Mouse (Mus musculus): ENCODE measurements around the gene Borcs6.

Borcs6 gene

GRCm38 (mm10) chr11:69050748-69051147, 8.8 kb upstream of the Borcs6 start:
- DNase-seq, result no peak

- no peak for DNase-seq
Measured at GRCm38 (mm10) chr11:69051771-69052170, 7.7 kb upstream of the Borcs6 start.

- DNase-seq, result no peak
Measured at GRCm38 (mm10) chr11:69052824-69053421, 6.6 kb upstream of the Borcs6 start.

GRCm38 (mm10) chr11:69053848-69054247, 5.7 kb upstream of the Borcs6 start:
- no peak for DNase-seq

- no peak for DNase-seq
Measured at GRCm38 (mm10) chr11:69058265-69058664, 1.3 kb upstream of the Borcs6 start.

GRCm38 (mm10) chr11:69058729-69059356, 674 bp upstream of the Borcs6 start:
- DNase-seq, result no peak

GRCm38 (mm10) chr11:69059975-69060411, 476 bp downstream of the Borcs6 start:
- DNase-seq, result peak; percentile 81

GRCm38 (mm10) chr11:69060448-69061254, 1.1 kb downstream of the Borcs6 start:
- peak; percentile 61 for DNase-seq

- no peak for DNase-seq
Measured at GRCm38 (mm10) chr11:69061255-69061912, 1.9 kb downstream of the Borcs6 start.

- peak; percentile 81 for DNase-seq
Measured at GRCm38 (mm10) chr11:69062194-69062760, 2.8 kb downstream of the Borcs6 start.

GRCm38 (mm10) chr11:69062761-69063224, 3.3 kb downstream of the Borcs6 start:
- DNase-seq, result peak; percentile 96

- DNase-seq, result peak; percentile 93
Measured at GRCm38 (mm10) chr11:69063413-69064201, 4.1 kb downstream of the Borcs6 start.

GRCm38 (mm10) chr11:69064259-69065133, 5.0 kb downstream of the Borcs6 start:
- DNase-seq, result no peak

- no peak for DNase-seq
Measured at GRCm38 (mm10) chr11:69065394-69065925, 5.9 kb downstream of the Borcs6 start.

- peak; percentile 49 for DNase-seq
Measured at GRCm38 (mm10) chr11:69066163-69066861, 6.8 kb downstream of the Borcs6 start.

- DNase-seq, result peak; percentile 88
Measured at GRCm38 (mm10) chr11:69066956-69067355, 7.4 kb downstream of the Borcs6 start.

- DNase-seq, result no peak
Measured at GRCm38 (mm10) chr11:69067601-69068000, 8.1 kb downstream of the Borcs6 start.

- DNase-seq, result no peak
Measured at GRCm38 (mm10) chr11:69070093-69070492, 10.6 kb downstream of the Borcs6 start.

- peak; percentile 93 for DNase-seq
Measured at GRCm38 (mm10) chr11:69070590-69071222, 11.2 kb downstream of the Borcs6 start, which contains the start of gene Tmem107. Tmem107 (plus strand) TSS chr11:69070806.
